Mouse (Mus musculus) mature B cell (primary cell): Measurements from ENCODE around the gene Olfr9.
"Not testable (repeated sequence)": the region's sequence is repeated elsewhere in the genome, so short reads cannot be mapped to it uniquely, and the experiment has no call there.

Experiments
- in situ Hi-C: fragments of 300-500 bp; cut with MboI; formaldehyde crosslinking; loops from 2 replicates; pipeline ENCODE4 v1.14.3; 2019

Olfr9 gene

GRCm38 (mm10) chr10:128989131-128989530, at the start of gene Olfr9:
Gene Olfr9 (plus strand): TSS chr10:128989431.
- in situ Hi-C loops, result not testable (repeated sequence)

GRCm38 (mm10) chr10:128940475-128941061, 48.7 kb upstream of the Olfr9 start:
- in situ Hi-C loops, result no loop called here

- in situ Hi-C loops, result no loop called here
Measured at GRCm38 (mm10) chr10:128945675-128946074, 43.6 kb upstream of the Olfr9 start.

GRCm38 (mm10) chr10:128947496-128947895, 41.7 kb upstream of the Olfr9 start:
- in situ Hi-C loops, result no loop called here

- in situ Hi-C loops, result no loop called here
Measured at GRCm38 (mm10) chr10:128950208-128950887, 38.9 kb upstream of the Olfr9 start.

- in situ Hi-C loops, result no loop called here
Measured at GRCm38 (mm10) chr10:128958340-128958739, 30.9 kb upstream of the Olfr9 start.

- in situ Hi-C loops, result no loop called here
Measured at GRCm38 (mm10) chr10:128960142-128960541, 29.1 kb upstream of the Olfr9 start.

GRCm38 (mm10) chr10:128960590-128961584, 28.3 kb upstream of the Olfr9 start, which contains the start of gene Mettl7b:
Gene Mettl7b (minus strand): TSS chr10:128960988.
- in situ Hi-C loops, result no loop called here

- in situ Hi-C loops, result no loop called here
Measured at GRCm38 (mm10) chr10:128964961-128965360, 24.3 kb upstream of the Olfr9 start.

GRCm38 (mm10) chr10:128965871-128966270, 23.4 kb upstream of the Olfr9 start:
- in situ Hi-C loops, result no loop called here

- in situ Hi-C loops, result no loop called here
Measured at GRCm38 (mm10) chr10:128968341-128968749, 20.9 kb upstream of the Olfr9 start.

GRCm38 (mm10) chr10:128970740-128971250, 18.4 kb upstream of the Olfr9 start:
- in situ Hi-C loops, result no loop called here

- in situ Hi-C loops, result no loop called here
Measured at GRCm38 (mm10) chr10:128972841-128973240, 16.4 kb upstream of the Olfr9 start.

GRCm38 (mm10) chr10:128976395-128976794, 12.8 kb upstream of the Olfr9 start:
- in situ Hi-C loops, result no loop called here

- in situ Hi-C loops, result no loop called here
Measured at GRCm38 (mm10) chr10:128977522-128978114, 11.6 kb upstream of the Olfr9 start.

GRCm38 (mm10) chr10:128980644-128981365, 8.4 kb upstream of the Olfr9 start:
- in situ Hi-C loops, result no loop called here

- in situ Hi-C loops, result not testable (repeated sequence)
Measured at GRCm38 (mm10) chr10:128990129-128990850, 1.1 kb downstream of the Olfr9 start.

GRCm38 (mm10) chr10:128990994-128991393, 1.8 kb downstream of the Olfr9 start:
- in situ Hi-C loops, result no loop called here

- in situ Hi-C loops, result no loop called here
Measured at GRCm38 (mm10) chr10:128995796-128996195, 6.6 kb downstream of the Olfr9 start.

- in situ Hi-C loops, result no loop called here
Measured at GRCm38 (mm10) chr10:128996523-128997040, 7.4 kb downstream of the Olfr9 start.
